Mouse (Mus musculus) CD4-positive, CD25-positive, alpha-beta regulatory T cell, adult 2 months (primary cell): Measurements from ENCODE around the gene Arhgef3.
A peak's percentile ranks its signal among the peaks of the same experiment; 100 is the strongest.

Experiments
- DNase-seq: peaks from one replicate; pipeline ENCODE4 v3.0.0-alpha.2; 2012; ENCODE audit warnings: low read depth, low spot score

Arhgef3 gene

DNA sequence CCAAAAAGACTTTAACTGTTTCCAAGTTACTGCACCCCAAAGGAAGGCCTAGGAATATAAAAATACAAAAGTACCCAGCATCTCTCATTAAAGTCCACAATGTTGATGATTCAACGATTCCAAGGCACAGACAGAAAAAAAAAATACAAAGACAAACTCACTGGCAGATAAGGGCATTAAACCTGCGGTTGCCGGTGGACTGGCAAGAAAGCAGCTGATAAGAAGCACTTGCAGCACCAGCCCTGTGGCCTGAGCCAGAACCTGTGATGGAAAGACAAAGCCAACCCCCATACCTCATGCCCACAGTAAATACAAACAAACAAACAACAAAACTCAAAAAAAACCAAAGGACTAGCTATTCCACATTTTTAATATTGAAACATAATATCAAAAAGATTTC, 295.0 kb downstream of the Arhgef3 start:
- no peak for DNase-seq

DNA sequence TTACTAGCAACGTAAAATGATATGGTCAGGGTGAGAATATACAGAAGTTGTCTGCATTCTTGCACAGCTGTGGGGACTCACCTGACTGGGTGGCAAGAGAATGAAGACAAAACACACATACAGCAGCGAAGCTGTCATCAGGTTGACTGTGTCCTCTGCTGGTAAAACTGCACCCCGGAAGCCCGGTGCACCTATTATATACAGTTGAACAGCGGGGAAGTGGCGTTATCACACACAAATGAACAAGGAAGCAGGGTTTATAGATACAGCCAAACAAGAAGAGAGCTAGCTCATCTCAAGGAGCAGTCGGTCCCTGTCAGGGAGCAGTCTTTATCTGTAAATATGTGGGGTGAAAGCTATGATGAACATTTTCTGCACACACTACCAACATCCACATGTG, 296.8 kb downstream of the Arhgef3 start:
- peak; percentile 51 for DNase-seq

DNA sequence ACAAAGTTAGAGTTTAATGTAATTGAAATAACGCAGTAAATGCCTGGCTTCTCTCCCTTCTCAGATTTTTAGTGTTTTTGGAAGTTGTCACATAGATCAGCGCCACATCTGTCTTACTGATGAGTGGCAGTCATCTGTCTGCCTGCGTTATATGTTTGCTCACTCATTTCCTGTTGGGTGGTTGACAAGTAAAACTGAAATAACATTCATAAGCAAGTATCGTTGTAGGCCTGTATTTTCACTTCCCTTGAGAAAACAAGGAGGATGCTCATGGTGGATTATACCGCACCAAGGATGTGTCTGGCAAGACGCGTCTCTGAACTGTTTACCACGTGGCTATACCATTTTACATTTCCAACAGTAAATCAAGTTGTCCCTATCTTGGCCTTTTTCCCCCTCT, 298.0 kb downstream of the Arhgef3 start:
- peak; percentile 75 for DNase-seq

DNA sequence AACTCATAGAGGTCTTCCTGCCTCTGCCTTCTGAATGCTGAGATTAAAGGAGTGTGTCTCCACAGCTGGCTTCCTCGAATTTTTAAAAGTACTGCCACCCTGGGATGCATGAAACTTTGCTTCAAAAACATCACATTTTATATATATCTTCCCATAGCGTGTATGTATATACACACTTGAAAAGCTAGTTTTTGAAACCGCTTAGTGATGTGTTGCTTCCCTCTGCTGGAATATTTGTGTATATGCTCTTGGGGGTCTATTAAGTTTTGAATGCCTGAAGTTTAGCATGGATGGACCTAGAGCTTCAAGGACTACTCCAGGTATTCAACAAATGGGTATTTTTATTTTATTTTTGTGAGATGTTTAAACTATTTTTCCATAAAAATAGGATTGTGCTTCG, 299.3 kb downstream of the Arhgef3 start:
- peak; percentile 80 for DNase-seq

DNA sequence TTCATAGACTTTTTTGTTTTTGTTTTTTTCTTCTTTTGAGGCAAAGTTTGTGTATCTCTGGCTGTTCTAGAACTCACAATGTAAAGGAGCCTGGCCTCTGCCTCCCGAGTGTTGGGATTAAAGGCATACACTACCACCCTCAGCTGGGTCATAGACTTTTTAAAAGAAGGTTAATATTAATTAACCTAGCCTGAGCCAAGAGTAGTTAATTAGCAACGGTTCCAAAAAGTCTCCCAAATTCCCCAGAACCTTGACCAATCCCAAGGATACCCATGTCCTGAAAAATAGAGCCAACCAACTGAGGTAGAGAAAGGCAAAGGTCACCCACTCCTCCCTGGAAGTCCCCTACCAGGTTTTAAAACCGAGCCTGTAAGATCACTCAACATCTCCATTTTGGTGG, 306.1 kb downstream of the Arhgef3 start:
- DNase-seq = no peak

DNA sequence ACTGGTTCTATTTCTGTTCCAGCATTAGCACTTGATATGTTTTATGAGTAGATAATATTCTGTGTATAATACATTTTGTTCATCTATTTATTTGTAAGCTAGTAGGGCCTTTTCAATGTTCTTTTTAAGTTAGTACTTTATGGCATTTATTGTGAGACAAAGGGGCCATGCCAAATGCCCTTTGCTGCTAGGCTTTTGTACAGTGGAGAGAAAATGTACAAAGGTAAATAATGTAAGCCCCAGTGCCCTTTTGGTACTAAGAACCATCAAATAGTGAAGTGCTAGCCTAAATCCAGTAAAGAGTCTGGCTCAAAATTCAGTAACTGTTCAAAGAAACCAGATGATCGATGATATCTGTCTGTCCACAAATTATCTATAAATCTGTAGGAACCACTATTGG, 307.6 kb downstream of the Arhgef3 start:
- DNase-seq = no peak

DNA sequence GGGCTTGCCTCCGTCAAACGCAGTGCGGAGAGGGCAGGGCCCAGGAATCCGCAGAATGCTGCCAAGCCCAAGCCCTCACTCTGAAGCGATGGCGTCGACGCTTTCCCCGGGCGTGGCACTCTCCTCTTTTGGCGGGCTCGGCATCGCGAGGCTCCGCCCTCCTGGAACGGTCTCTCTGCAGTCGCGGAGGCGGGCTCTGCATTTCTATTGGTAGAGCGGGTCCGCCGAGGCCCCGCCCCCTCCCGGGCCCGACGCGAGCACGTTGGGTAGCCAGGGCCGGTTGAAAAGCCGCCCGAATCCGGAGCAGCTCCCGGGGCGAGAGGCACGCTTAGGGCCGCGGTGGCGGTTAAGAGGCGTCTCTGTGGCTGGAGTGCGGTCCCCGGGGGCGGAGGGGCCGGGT, 313.9 kb downstream of the Arhgef3 start, which contains the start of gene Fam208a:
Gene Fam208a (plus strand): TSS at position 262 of the 400 bp plus-strand sequence.
- DNase-seq = peak; percentile 97

DNA sequence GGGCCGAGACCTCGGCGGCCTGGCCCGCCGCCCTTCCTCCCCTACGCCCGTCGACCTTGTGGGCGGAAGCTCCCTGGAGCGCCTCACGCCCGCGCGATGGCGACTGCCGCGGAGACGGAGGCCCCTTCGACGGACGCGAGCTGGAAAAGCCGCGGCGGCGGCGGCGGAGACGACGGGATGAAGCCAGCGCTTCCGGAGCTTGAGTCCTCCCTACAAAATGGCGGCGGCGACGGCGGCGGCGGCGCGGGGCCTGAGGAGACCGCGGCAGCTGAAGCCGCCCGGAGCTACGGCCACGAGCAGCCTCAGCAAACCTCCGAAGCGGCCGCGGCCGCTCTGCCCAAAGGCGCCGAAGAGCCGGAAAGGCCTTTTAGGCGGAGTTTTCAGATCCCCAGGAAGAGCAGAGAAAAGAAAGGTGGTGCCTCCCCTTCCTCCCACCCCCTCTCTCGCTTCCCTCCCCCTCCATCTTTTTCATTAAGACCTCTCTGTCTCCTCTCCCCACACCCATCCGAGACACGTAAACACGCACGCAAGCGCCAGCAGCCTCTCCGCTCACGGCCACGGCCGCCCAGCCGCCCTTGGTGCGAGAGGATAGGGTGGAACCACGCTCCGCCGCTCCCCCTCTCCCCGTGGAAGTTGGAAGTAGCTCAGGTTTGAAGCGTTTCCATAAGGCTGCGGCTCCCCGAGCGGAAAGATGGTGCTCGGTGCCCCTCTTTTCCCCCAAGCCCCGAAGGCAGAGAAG, 314.4 kb downstream of the Arhgef3 start:
- DNase-seq = peak; percentile 90

DNA sequence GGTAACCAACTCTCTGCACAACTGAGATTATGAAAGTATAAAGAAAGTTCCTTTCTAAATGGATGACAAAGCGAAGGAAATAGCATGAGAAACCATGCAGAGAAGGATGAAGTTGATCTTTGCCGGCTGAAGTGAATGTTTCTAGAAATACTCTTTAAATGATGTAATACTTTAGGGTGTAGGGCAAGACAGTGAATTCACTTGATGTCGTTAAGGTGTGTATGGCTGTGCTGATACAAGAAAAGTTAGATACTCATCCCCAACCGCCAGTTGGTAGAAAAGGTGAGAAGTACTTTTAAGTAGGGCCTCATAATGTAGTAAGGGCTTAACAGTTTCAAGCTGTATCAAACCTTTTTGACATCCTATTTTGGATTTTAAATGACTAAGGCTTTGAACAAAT, 315.6 kb downstream of the Arhgef3 start:
- DNase-seq = no peak

DNA sequence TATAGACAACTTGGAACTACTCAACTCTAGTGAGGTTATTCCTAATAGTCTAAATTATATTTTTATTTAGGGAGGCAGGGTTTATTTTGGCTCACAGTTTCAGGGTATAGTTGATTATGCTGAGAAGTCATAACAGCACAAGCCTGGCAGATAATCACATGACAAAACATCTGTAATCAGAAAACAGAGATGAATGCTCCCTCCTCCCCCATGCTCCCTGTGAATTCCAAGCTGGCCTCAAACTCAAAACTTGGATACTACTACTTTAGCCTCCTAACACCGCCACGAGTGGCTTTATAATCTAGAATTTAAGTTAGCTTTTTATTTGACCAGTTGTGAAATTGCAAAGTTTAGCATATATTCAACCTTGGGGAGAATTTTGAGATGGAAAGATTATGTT, 317.4 kb downstream of the Arhgef3 start:
- no peak for DNase-seq

DNA sequence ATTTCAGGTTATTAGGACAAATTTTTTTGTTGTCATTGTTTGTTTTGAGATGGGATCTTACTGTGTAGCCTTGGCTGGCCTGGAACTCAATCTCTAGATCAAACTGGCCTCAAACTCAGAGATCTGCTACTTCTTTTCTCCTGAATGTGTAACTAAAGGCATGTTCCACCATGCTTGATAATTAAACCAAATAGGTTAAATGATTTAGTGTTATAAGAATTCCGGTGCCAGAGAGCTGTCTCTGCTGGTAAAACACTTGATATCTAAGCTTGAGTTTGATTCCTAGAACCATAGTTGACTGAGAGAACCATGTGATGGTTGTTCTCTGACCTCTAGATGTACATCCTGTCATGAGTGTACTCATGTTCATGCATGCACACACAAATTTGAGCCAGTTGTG, 321.4 kb downstream of the Arhgef3 start:
- DNase-seq = no peak

DNA sequence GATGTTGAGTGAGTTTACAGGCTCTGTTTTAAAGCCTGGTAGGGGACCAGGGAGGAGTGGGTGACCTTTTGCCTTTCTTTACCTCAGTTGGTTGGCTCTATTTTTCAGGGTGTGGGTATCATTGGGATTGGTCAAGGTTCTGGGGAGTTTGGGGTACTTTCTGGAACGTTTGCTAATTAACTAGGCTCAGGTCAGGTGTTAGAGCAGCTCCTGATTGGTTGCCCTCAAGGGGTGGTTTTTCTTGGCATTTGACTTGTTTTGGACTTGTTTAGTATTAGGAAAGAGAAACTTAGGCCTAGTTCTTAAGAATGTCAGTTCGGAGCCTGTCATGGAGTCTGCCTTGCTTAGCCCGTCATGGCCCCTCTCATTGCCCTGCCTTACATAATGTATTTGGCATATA, 322.1 kb downstream of the Arhgef3 start:
- no peak for DNase-seq

DNA sequence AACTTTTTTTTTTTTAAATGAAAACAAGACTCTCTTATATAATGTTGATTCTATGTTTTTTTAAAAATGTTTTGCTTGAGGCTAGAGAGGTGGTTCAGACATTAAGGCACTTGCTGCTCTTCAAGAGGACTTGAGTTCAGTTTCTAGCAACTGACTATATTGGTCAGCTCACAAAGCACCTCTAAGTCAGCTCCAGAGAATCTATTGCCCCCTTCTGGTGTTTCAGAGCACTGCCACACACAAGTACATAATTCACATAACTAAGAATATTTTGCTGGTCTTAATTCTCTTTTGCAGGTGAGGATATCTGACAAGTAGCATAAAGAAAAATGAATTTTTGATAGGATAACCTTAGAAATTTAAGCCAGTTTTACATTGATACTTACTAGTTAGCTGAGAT, 326.2 kb downstream of the Arhgef3 start:
- DNase-seq = peak; percentile 57

DNA sequence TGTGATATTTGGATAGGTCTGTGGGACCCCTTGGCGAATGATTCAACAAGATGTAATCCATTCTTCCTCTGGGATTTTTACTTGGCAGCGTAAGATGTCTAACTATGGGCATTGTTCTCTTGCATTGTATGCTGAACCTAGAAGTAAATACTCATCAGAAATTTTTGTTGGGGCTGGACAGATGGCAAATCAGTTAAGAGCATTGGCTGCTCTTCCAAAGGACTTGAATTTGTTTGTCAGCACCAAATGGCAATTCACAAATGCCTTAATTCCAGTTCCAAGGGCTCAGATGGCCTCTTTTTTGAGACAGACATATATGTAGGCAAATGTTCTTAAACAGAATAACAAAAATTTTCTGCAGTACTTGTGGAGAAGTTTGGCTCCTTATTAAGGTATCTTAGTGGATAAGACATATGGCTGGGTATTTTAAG, 330.2 kb downstream of the Arhgef3 start:
- no peak for DNase-seq

DNA sequence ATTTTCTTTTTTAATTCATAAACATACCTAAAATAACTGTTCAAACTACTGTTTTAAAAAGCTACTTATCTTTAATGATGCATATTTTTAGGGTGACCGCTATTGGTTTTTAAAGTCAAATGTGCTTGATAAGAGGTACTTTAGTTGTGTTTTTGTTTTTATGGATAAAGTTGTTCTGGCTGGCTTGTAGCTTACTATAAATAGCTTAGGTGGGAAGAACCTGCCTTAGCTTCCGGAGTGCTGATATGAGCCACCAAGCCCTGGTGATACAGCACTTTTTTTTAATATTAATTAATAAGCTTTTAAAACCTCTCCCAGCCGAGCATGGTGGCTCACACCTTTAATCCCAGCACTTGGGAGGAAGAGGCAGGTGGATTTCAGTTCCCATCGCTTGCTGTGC, 332.3 kb downstream of the Arhgef3 start:
- no peak for DNase-seq
